Mouse (Mus musculus) retina, postnatal 1 day (tissue): ENCODE results near the gene Car14.
"Not testable (repeated sequence)": the region's sequence is repeated elsewhere in the genome, so short reads cannot be mapped to it uniquely, and the experiment has no call there.

Experiments used
- DNase-seq: peaks from one replicate; pipeline ENCODE4 v3.0.0-alpha.2; 2012

Car14 gene

GRCm38 (mm10) chr3:95891211-95892065 lies 13.1 kb downstream of the Car14 start, which contains the start of gene BC028528:
TSS of gene BC028528 (minus strand) at chr3:95892005.
- no peak for DNase-seq

DNA sequence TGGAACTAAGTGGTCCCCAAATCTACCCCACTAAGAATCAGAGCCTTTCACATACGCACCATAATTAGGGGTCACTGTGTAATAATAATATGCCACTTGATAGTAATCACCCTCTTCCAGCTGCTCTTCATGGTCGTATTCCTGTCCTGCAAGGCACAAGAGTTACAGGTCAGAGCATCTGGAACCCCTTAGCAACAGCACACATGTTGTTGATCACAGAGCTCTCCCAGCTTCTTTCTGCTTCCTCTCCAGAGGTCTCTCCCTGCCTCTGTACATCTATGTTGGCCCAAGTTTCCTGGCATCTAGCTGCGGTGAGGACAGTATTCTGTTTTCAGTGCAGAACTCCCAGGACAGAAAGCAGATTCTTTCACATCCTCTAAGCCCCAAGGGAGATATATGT lies 14.8 kb downstream of the Car14 start:
- no peak for DNase-seq

DNA sequence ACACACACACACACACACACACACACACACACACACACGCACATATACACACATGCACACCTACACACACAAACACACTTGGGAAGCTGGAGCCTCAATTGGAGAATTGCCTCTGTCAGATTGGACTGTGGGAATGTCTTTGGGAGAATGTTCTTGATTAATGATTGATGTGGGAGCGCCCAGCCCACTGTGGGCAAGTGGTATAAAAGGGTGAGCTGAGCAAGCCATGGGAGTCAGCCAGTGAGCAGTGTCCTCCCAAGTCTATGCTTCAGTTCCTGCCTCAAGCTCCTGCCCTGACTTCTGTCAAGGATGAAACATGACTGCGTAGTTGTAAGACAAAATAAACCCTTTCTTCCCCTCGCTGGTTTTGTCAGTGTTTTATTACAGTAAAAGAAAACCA lies 16.9 kb downstream of the Car14 start:
- no peak for DNase-seq

DNA sequence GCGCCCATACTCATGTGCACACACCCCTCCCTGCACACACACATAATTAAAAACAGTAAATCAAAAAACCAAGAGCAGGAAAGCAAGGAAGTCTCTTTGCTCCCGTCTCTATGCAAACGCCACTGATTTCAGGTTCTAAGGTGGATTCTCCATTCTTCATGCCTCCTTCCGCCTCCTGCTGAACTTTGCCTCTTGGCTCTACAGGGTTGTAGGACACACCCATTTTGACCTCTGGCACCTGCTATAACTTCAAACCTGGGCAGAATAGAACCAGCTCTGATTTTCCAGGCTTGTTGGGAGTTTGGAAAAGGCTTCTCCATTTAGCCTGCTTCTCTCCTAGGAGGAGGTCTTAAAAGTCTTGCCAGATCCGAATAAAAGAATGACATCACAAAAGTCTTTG lies 20.1 kb downstream of the Car14 start:
- no peak for DNase-seq

GRCm38 (mm10) chr3:95882816-95883425 lies 21.6 kb downstream of the Car14 start:
- peak; percentile 77 for DNase-seq

DNA sequence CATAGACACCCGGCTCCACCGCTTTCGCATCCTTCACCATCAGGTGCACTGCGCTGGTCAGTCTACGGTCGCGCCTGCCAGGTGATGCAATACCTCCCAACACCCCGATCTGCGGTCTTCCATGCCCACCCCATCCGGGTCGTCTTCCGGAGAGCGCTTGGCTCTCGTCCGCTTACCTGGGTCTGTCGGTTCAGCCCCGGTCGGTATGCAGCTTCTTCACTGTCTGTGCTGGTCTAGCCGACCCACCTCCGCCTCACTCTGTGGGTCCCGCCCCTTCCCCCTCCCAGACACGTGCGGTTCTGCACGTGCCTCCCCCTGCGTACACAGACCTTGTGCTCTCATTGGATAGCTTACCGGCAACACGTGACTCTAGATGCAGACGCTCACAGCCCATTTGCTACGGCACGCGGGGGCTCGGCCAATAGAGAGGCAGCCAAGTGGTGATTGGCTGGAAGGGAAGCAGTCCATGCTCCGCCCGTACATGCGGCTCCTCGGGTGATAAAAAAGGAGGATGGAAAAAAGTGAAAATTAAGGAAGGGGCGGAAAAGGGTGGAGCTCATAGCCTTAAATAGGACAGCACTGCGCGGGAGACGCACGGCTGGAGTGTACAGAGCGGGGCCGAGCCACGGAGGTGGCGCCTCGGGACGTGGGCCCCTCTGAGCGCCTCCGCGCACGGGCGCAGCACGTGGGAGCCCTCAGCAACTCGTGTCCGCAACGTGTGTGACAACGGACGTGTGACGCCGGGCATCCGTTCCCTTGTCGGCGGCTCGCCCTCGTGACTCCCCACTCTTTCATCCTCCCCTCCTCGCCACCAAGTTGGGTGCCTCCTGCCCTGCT lies 22.3 kb downstream of the Car14 start, which contains the start of gene Ciart:
TSS of gene Ciart (minus strand) at position 273 of the 837 bp plus-strand sequence.
- DNase-seq = peak; percentile 99

GRCm38 (mm10) chr3:95879063-95879462 lies 25.4 kb downstream of the Car14 start:
- DNase-seq = no peak

GRCm38 (mm10) chr3:95872048-95872447 lies 32.4 kb downstream of the Car14 start:
- DNase-seq = no peak

DNA sequence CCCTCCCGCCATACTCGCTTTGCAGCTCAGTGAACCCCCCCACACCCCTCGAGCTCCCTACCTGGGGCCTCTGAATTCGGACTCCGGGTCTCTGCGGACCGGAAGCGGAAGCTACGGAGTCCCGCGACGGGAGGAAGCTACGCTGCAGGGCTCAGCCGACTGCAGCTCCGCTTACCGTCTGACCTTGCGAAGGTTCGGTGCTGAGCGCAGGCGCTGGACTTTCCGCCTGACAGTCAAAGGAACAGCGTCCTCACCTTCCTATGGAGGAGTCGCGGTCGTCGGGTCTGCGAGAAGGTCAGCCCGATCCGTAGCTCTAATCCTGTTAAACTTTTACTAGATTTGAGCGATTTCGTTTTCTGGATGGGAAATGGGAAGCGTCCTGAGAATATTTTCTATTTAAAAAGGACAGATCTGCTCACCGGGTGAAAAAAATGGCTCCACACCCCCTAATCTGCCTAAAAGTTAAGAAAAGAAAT lies 33.1 kb downstream of the Car14 start, which contains the start of gene Mrps21:
TSS of gene Mrps21 (minus strand) at position 128 of the 476 bp plus-strand sequence.
- peak; percentile 92 for DNase-seq

GRCm38 (mm10) chr3:95870976-95871375 lies 33.5 kb downstream of the Car14 start:
- DNase-seq = no peak

GRCm38 (mm10) chr3:95867408-95867807 lies 37.1 kb downstream of the Car14 start:
- DNase-seq = no peak

GRCm38 (mm10) chr3:95866071-95866470 lies 38.4 kb downstream of the Car14 start:
- DNase-seq = no peak

- DNase-seq = no peak
Measured at GRCm38 (mm10) chr3:95865571-95865970, 38.9 kb downstream of the Car14 start.

DNA sequence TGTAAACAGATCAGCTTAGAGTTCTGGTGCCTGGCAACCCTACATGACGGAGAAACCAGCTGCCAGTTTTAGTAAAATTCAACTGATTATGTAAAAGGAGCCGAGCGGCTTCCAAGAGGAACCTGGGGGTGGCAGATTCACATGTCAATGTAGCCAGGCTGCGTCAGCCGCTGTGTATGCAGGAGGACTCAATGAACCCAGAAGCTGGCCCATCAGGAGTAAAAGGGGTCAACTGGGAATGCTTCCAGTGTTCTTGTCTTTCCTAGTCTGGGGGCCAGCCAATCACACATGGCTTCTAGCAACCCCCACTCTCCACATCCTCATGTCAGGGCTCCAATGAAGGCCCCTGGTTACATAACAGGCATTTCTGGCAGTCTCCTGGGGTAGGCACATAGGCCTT lies 39.4 kb downstream of the Car14 start:
- DNase-seq = no peak

- DNase-seq = no peak
Measured at GRCm38 (mm10) chr3:95863578-95863977, 40.9 kb downstream of the Car14 start.

- peak; percentile 91 for DNase-seq
Measured at GRCm38 (mm10) chr3:95861796-95862195, 42.7 kb downstream of the Car14 start.

DNA sequence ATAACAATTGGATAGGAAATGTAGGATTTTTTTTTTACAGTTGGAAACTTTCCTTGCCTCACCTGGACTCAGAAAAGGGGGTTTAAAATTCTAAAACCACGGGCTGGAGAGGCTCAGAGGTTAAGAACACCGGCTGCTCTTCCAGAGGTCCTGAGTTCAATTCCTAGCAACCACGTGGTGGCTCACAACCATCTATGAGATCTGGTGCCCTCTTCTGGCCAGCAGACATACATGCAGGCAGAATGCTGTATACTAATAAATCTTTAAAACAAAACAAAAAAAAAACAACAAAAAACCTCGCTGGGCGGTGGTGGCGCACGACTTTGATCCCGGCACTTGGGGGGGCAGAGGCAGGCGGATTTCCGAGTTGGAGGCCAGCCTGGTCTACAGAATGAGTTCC lies 43.3 kb downstream of the Car14 start:
- DNase-seq = no peak

- DNase-seq = no peak
Measured at GRCm38 (mm10) chr3:95860323-95860722, 44.2 kb downstream of the Car14 start.

DNA sequence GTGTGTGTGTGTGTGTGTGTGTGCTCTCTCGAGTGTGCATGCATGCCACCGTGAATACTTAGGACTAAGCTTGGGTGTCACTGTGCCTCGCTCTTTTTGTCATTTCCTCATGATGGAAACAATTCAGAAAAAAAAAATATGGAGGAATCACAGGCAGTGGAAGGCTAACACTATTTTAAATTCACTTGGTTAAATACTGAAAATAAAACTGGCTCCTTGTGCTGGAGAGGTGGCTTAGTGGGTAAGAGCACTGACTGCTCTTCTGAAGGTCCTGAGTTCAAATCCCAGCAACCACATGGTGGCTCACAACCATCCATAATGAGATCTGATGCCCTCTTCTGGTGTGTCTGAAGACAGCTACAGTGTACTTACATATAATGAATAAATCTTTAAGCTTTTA lies 46.2 kb downstream of the Car14 start:
- not testable (repeated sequence) for DNase-seq

GRCm38 (mm10) chr3:95857050-95857449 lies 47.4 kb downstream of the Car14 start:
- DNase-seq = not testable (repeated sequence)

DNA sequence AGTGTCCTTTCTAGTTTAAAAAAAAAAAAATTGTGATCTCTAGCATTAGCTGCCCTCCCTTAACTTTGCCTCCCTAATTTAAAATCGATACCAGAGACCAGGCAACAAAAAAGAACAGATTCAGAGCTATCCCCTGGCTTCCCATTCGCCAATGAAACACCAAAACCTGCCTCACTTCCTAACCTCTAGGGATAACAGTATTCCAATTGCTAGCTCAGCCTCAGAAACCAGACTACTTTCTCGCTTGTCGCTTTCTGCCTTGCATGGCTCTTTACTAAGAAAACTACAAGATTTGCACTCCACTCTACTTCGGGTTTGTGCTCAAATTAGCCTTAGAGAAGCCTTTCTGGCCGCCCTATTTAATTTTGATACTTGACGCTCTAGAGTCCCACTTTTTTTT lies 48.4 kb downstream of the Car14 start:
- DNase-seq = no peak

DNA sequence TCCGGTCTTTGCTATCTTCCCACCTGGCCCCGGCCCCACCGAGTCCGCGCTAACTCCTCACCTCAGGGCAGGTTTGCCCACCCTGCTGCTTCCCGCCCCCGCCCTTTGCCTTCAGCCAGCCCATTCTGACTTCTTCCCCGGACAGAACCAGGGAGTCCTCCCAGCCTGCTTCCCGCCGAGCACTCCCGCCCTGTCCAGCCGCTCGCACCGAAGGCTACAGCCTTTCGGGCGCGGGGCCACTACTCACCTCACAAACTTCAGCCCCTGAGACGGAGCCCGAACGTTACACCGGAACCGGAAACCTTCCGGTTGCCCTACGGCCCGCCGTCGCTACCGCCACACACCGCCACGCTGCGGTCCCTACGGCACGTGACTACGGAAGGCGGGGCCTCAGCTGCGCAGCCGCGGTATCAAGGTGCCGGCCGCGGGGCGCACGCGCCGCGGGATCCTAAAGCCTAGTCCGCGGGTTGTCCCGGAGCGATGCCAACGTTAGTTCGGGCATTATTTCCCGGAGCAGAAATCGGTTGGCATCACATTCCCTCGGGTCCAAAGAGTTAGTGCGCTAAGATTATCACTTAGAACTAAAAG lies 48.9 kb downstream of the Car14 start, which contains the start of gene Prpf3:
TSS of gene Prpf3 (minus strand) at position 384 of the 588 bp plus-strand sequence.
- peak; percentile 95 for DNase-seq

GRCm38 (mm10) chr3:95851317-95851716 lies 53.2 kb downstream of the Car14 start:
- DNase-seq = no peak
